Mouse (Mus musculus) central nervous system, embryonic 14 days (tissue): ENCODE measurements around the gene Def6. TPM values are rescaled to one million over a fixed set of nuclear protein-coding genes. Genes with fewer than 3 reads are reported as not detected.

Source experiments
- polyA plus RNA-seq: library from polyadenylated mRNA; depleted of rRNA; stranded (reverse); fragments of >200 nt; gene quantifications from 2 replicates; pipeline ENCODE4 v1.2.3, GENCODE M21; 2012; rRNA removed

Def6 gene
- polyA plus RNA-seq: 6.7 and 9.6 TPM in 2 replicates

GRCm38 (mm10) chr17:28207591-28208313 is at the start of gene Def6:
Gene Def6, plus strand, starts transcription at chr17:28207778.

GRCm38 (mm10) chr17:28176775-28177539 is 30.6 kb upstream of the Def6 start, which contains the start of gene Zfp523:
Gene Zfp523, plus strand, starts transcription at chr17:28177129.

GRCm38 (mm10) chr17:28232475-28233060 is 25.0 kb downstream of the Def6 start, which contains the start of gene Ppard:
Gene Ppard, plus strand, starts transcription at chr17:28232700.

Other genes starting within 250 kb of the Def6 start
- gene Tcp11, start 127.1 kb upstream of the Def6 start, polyA plus RNA-seq: 2.4 and 2.8 TPM in 2 replicates
- 19.3 and 25.1 TPM in 2 replicates for gene Scube3, start 65.6 kb upstream of the Def6 start, polyA plus RNA-seq
- 111 and 117 TPM in 2 replicates for gene Zfp523, start 30.6 kb upstream of the Def6 start, polyA plus RNA-seq
- gene Ppard, start 24.9 kb downstream of the Def6 start, polyA plus RNA-seq: 14.8 and 17.1 TPM in 2 replicates
- gene Fance, start 105.7 kb downstream of the Def6 start, polyA plus RNA-seq: 15.5 and 18.4 TPM in 2 replicates
- gene Rpl10a, start 120.7 kb downstream of the Def6 start, polyA plus RNA-seq: 2,677 and 2,789 TPM in 2 replicates
- gene Tead3, start 143.0 kb downstream of the Def6 start, polyA plus RNA-seq: 15.8 and 27.5 TPM in 2 replicates
- 2.0 and 2.5 TPM in 2 replicates for gene Tulp1, start 157.4 kb downstream of the Def6 start, polyA plus RNA-seq